Mouse (Mus musculus): Measurements from ENCODE around the gene Prg4. TPM values are rescaled to one million over a fixed set of nuclear protein-coding genes. Genes with fewer than 3 reads are reported as not detected.

The Prg4 gene
- under 1 TPM in 1 of 2 experiments, not detected in 1; 0.22 TPM for total RNA-seq (2023)

GRCm38 (mm10) chr1:150466132-150466531, at the start of gene Prg4:
Prg4 (minus strand) TSS chr1:150466165.

Other genes starting within 250 kb of the Prg4 start
- not detected for gene Pdc, start 146.7 kb downstream of the Prg4 start, total RNA-seq (2023)
- gene Tpr, start 73.3 kb downstream of the Prg4 start, total RNA-seq (2023) = 100 to 1,000 TPM; 166 to 187 TPM
- 10 to 100 TPM; 17.9 to 25.9 TPM for gene Odr4, start 73.1 kb downstream of the Prg4 start, total RNA-seq (2023)